Mouse (Mus musculus) brain, embryonic 14.5 days (tissue): ENCODE data around the gene Lin7c. TPM values are rescaled to one million over a fixed set of nuclear protein-coding genes. Genes with fewer than 3 reads are reported as not detected.

Experiments used
- DNase-seq: peaks from one replicate; pipeline ENCODE4 v3.0.0-alpha.2; 2011; ENCODE audit warnings: low read depth
- CTCF ChIP-seq: fragments of 200-500 bp; IDR thresholded peaks from 2 replicates; pipeline ENCODE4 v1.5.1; 2012; ENCODE audit warnings: inconsistent platforms, mild to moderate bottlenecking, moderate library complexity, borderline replicate concordance; ENCODE audit not compliant: insufficient read depth, insufficient read length; ENCODE audit errors: extremely low read depth
- POLR2A ChIP-seq: fragments of 200-500 bp; IDR thresholded peaks from 2 replicates; pipeline ENCODE4 v1.6.1; 2012; ENCODE audit warnings: mild to moderate bottlenecking, inconsistent platforms, borderline replicate concordance; ENCODE audit not compliant: poor library complexity, insufficient read depth, insufficient read length, severe bottlenecking; ENCODE audit errors: extremely low read depth
- polyA plus RNA-seq: library from polyadenylated mRNA; depleted of rRNA; stranded (reverse); fragments of >200 nt; gene quantifications from 2 replicates; pipeline ENCODE4 v1.2.3, GENCODE M21; 2012; rRNA removed

Gene Lin7c
- polyA plus RNA-seq, 1 experiment: 82.4 TPM

- DNase-seq: no peak
Observed at GRCm38 (mm10) chr2:109950311-109950710, 59.7 kb downstream of the Lin7c start.

More at GRCm38 (mm10) chr2:109950311-109950710, 59.7 kb downstream of the Lin7c start:
- TF ChIP-seq POLR2A (no peak), CTCF (no peak)

Other genes with a start within 250 kb of the Lin7c start
- 1.7 and 2.3 TPM in 2 replicates for gene Bdnf, start 216.2 kb upstream of the Lin7c start, polyA plus RNA-seq
- gene Lgr4, start 26.8 kb downstream of the Lin7c start, polyA plus RNA-seq: 9.2 and 15.1 TPM in 2 replicates
- 28.7 and 34.1 TPM in 2 replicates for gene Ccdc34, start 127.0 kb downstream of the Lin7c start, polyA plus RNA-seq